Mouse (Mus musculus) small intestine, adult 2 months (tissue): ENCODE results near the gene Itga2b. TPM values are rescaled to one million over a fixed set of nuclear protein-coding genes. Genes with fewer than 3 reads are reported as not detected.

ENCODE experiments used
- H3K27ac ChIP-seq: fragments of 200-500 bp; 2 replicates; pipeline ENCODE4 v1.5.1; 2012; ENCODE audit warnings: low read depth, low read length, control low read depth, inconsistent platforms; ENCODE audit not compliant: insufficient read depth
- H3K27me3 ChIP-seq: fragments of 200-500 bp; 2 replicates; pipeline ENCODE4 v1.6.1; 2012; ENCODE audit warnings: mild to moderate bottlenecking, moderate library complexity, low read length, inconsistent platforms; ENCODE audit not compliant: control insufficient read depth, insufficient read depth
- H3K36me3 ChIP-seq: fragments of 200-500 bp; 2 replicates; pipeline ENCODE4 v1.6.1; 2012; ENCODE audit warnings: mild to moderate bottlenecking, low read length, control low read depth, inconsistent platforms; ENCODE audit not compliant: control insufficient read depth, insufficient read depth
- H3K4me1 ChIP-seq: fragments of 200-500 bp; 2 replicates; pipeline ENCODE4 v1.6.1; 2012; ENCODE audit warnings: low read length, inconsistent platforms, mixed read lengths; ENCODE audit not compliant: control insufficient read depth, insufficient read depth, insufficient read length
- H3K4me3 ChIP-seq: fragments of 200-500 bp; 2 replicates; pipeline ENCODE4 v1.5.1; 2012; ENCODE audit warnings: low read depth, mild to moderate bottlenecking, control low read depth, inconsistent platforms, low read length, moderate library complexity
- CTCF ChIP-seq: fragments of 200-500 bp; IDR thresholded peaks from 2 replicates; pipeline ENCODE4 v1.5.1; 2012; ENCODE audit warnings: low read depth, mild to moderate bottlenecking, control low read depth, inconsistent platforms, low read length, moderate library complexity, mixed read lengths; ENCODE audit not compliant: insufficient replicate concordance, insufficient read length; ENCODE audit errors: extremely low read depth
- POLR2A ChIP-seq: fragments of 200-500 bp; IDR thresholded peaks from 2 replicates; pipeline ENCODE4 v1.6.1; 2012; ENCODE audit warnings: low read depth, mild to moderate bottlenecking, control low read depth, inconsistent platforms, low read length, moderate library complexity
- WGBS: fragments of 180-500 bp; shearing (Covaris S2); methylation state at CpG from one replicate; pipeline ENCODE4 v1.1.7; 2018; 5-methylcytosine and 5-hydroxymethylcytosine counted together
- polyA plus RNA-seq: library from polyadenylated mRNA; depleted of rRNA; stranded (reverse); fragments of >200 nt; gene quantifications from 2 replicates; pipeline ENCODE4 v1.2.3, GENCODE M21; 2012

The Itga2b gene
- polyA plus RNA-seq, 1 experiment, result 3.9 TPM

GRCm38 (mm10) chr11:102494063-102494650, 24.2 kb upstream of the Itga2b start:
- no peak for TF ChIP-seq POLR2A
- no peak for TF ChIP-seq CTCF
- no peak overlapping the region for H3K27ac ChIP-seq
- no peak overlapping the region for H3K4me3 ChIP-seq
- 87% methylated on average over 7 of the region's 7 CpGs for WGBS
- H3K27me3 ChIP-seq, result no peaks in the 10 kb centered on the region
- H3K4me1 ChIP-seq, result no peaks in the 10 kb centered on the region
- H3K36me3 ChIP-seq, result peaks cover 24% of the 10 kb centered on the region

DNA sequence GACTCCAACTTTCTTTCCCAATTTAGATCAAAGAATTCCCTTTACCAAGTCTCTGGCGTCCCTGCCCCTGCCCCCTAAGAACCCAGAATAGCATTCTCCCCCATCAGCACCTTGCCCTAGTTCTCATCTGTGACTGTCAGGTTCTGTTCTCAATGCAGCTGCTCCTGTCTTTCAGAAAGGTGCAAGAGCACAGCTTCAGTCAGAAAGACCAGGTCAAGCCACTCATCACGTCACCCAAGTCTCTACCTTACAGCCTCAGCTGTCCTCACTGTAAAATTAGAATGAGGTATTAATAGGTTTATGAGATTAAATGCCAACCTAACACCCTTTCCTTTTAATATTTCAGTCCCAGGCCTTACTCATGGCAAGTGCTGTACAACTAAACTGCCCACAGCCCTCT, 23.3 kb upstream of the Itga2b start:
- Histone ChIP-seq H3K27ac (no peak overlapping the region), H3K36me3 (peaks cover 18% of the 10 kb centered on the region), H3K4me1 (no peaks in the 10 kb centered on the region), H3K4me3 (no peak overlapping the region), H3K27me3 (no peaks in the 10 kb centered on the region)
- 88% methylated on average over 2 of the region's 2 CpGs for WGBS
- TF ChIP-seq CTCF (no peak), POLR2A (no peak)

DNA sequence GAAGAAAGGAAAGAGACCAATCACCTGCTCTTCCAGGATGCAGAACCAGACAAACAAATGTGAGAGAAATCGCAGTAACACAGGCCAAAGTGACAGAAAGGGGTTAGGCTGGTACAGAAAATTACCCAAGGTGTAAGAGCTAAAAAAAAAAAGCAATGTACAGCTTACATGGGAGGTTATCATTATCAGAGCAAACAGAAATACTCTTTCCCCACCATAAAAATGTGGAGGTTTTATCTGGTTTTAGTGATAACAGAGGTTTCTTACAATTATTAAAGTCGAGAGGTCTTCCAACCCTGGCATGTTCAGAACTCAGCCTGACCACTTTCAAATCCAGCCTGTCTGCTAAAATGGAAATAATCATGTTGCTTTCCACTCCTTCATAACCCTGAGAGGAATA, 18.0 kb upstream of the Itga2b start:
- 36% methylated on average over 2 of the region's 2 CpGs for WGBS

DNA sequence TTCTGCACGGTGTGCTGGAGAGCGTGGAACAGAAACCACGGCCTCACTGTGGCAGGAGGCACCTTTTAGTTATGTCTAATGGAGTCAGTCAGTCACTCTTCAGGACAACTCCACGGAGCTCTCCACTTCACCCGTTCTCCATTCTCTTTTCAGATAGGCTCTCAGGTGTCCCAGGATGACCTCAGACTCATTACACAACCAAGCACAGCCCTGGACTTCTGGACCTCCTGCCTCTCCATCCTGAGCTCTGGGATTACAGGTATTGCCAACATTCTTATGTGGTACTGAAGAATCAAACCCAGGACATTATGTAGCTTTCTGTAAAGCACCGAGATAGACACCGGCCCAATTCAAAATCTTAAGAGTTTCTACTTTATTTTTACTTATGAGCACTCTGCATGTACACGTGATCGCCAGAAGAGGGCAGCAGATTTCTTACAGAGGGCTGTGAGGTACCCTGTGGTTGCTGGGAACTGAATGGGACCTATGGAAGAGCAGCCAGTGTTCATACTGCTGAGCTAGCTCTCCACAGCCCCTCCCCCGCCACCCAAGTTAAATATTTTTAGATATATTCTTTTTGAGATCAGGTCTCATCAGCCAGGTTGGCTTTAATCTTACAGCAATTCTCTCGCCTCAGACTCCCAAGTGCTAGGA, 16.9 kb upstream of the Itga2b start:
- Histone ChIP-seq H3K4me1 (no peaks in the 10 kb centered on the region), H3K36me3 (peaks cover 28% of the 10 kb centered on the region), H3K27me3 (no peaks in the 10 kb centered on the region), H3K4me3 (no peak overlapping the region), H3K27ac (no peak overlapping the region)
- TF ChIP-seq POLR2A (no peak), CTCF (peak; percentile 66; the same call in 1 of the 2 replicates)
- WGBS, result 65% methylated on average over 11 of the region's 11 CpGs

More for the DNA sequence above, 18.0 kb upstream of the Itga2b start:
- Histone ChIP-seq H3K27ac (no peak overlapping the region), H3K36me3 (peaks cover 24% of the 10 kb centered on the region), H3K4me1 (no peaks in the 10 kb centered on the region), H3K4me3 (no peak overlapping the region), H3K27me3 (no peaks in the 10 kb centered on the region)
- TF ChIP-seq CTCF, result no peak
- no peak for TF ChIP-seq POLR2A

DNA sequence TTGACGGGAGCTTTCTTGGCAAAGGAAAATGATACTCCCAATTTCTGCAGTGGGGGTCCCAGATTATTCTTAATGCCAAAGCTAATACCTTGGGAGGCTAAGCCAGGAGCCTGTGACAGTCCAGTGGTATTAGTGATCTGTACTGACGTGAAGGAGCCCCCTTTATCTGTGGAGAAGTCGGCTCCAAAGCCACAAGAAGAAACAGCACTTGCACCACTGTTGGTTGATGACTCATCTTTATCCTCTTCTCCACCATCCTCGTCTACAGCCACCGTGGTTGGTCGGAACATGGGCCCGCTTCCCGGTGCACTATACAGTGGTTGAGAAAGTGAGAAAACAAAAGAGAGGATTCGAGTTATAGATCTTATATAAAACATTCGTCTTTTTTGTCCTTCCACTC, 11.9 kb upstream of the Itga2b start:
- Histone ChIP-seq H3K4me3 (no peak overlapping the region), H3K36me3 (peaks cover 66% of the 10 kb centered on the region), H3K4me1 (no peaks in the 10 kb centered on the region), H3K27me3 (no peaks in the 10 kb centered on the region), H3K27ac (no peak overlapping the region)
- TF ChIP-seq POLR2A (no peak), CTCF (no peak)
- 93% methylated on average over 10 of the region's 10 CpGs for WGBS

- H3K27ac ChIP-seq, result no peak overlapping the region
- no peaks in the 10 kb centered on the region for H3K4me1 ChIP-seq
- WGBS, result 99% methylated on average over 4 of the region's 4 CpGs
- TF ChIP-seq CTCF (no peak), POLR2A (no peak)
- no peak overlapping the region for H3K4me3 ChIP-seq
- peaks cover 62% of the 10 kb centered on the region for H3K36me3 ChIP-seq
- H3K27me3 ChIP-seq, result no peaks in the 10 kb centered on the region
Measured at GRCm38 (mm10) chr11:102480897-102481296, 11.0 kb upstream of the Itga2b start.

DNA sequence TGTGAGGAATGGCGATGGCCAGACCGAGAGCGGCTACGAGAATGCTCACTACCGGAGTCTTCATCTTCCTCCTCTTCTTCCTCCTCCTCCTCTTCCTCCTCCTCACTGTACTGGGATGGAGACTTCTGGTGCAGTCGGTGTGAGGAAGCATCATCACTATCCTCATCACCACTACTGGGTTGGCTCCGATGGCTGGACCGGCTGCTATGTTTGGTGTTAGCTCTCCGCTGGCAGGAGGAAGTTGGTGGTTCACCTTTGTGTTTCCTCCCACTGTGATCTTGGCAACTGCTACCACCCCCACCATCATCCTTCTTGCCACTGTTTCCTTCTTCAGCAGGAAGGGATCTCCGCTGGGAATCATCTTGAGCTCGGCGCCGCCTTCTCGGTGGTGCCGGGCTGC, 10.2 kb upstream of the Itga2b start:
- Histone ChIP-seq H3K27ac (no peak overlapping the region), H3K4me3 (no peak overlapping the region), H3K36me3 (peaks cover 62% of the 10 kb centered on the region), H3K4me1 (no peaks in the 10 kb centered on the region), H3K27me3 (no peaks in the 10 kb centered on the region)
- TF ChIP-seq POLR2A (no peak), CTCF (no peak)
- WGBS, result 95% methylated on average over 15 of the region's 15 CpGs
